Mouse (Mus musculus): ENCODE data around the gene Apmap. TPM values are rescaled to one million over a fixed set of nuclear protein-coding genes. Genes with fewer than 3 reads are reported as not detected.

Apmap gene
- polyA plus RNA-seq (2016; fragmentation: Nextera tagmentation; extraction: Ambion mirVana): 26.6 and 28.9 TPM in 2 replicates

DNA sequence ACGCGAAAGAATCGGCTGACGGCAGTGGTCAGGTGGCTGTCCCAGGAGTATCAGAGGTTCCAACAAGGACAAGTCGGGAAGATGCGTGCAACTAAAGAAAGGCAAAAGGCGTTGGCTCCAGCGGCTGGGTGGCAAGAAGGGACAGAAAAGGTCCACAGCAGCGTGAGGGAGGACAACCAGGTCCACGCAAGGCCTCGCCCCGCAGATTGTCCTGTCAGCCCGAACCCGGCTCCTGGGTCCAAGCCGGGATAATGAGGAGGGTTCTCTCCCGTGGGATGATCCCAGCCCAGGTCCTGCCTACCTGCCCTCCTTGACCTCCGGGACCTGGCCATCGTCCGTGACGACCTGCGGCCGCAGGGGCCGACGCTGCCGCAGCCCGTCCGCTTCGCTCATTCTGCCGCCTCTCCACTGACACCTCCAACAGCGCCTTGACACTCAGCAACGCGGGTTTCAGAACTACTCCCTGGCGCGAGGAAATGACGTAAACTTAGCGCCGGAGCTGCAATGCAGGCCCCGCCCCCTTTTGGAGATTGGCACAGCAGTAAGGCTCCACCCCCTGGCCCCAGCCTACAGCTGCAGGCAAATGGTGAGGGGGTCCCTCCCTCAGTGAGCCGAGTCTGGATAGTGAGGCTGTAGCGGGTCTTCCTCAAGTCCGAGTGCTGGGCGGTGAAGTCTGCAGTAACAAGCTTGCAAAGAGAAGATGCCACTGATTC is at the start of gene Apmap:
Apmap (minus strand) TSS at position 481 of the 713 bp plus-strand sequence.
- WGBS: under 1% methylated on average over 42 of the region's 42 CpGs
- Histone ChIP-seq H3K27ac (peak within 1 kb of the TSS; percentile 69), H3K36me3 (no peaks in the 10 kb centered on the region), H3K27me3 (ENCODE audit: low read depth, poor library complexity, severe bottlenecking) (no peaks in the 10 kb centered on the region), H3K4me3 (peak within 1 kb of the TSS; percentile 73), H3K4me1 (peaks cover 11% of the 10 kb centered on the region), H3K9me3 (replicated peaks) (no peaks in the 10 kb centered on the region)
- peak; percentile 93 for DNase-seq (ENCODE audit: low spot score)

DNA sequence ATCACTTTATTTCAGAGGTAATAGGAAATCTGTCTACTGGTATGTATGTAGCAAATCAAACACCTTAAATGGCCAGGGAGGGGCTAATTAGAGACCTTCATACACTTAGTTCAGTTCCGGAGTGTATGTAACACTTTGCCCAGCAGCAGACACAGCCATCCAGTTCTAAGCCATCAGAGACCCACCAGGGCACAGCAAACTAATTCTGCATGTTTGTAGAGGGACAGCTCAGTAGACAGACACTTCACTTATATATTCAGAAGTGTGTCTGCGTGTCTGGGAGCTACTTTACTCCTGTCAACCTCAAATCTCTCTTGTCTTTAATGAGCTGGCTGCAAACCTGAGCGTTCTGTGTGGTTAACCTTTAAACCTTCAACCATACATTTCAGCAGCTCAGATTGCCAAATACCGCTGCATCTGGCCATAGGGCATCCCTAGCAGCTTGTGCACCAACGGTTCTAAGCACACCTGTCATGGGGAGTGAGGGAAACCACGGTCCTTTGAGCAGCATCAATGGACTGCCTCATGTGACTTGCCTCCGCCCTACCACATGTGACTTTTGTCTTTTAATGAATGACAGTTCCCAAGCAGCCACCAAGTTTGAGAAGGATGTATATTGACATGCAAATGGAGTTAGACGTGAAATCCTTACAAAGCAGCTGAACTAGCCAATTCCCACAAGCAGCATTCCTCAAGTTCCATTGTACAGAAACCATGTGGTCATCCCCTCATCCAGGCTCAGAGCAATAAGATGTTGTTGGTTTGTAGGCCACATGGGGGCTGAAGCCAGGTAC is 48.8 kb upstream of the Apmap start:
- no peak for DNase-seq (ENCODE audit: low spot score)
- Histone ChIP-seq H3K27ac (no peak overlapping the region), H3K36me3 (no peaks in the 10 kb centered on the region), H3K27me3 (ENCODE audit: low read depth, poor library complexity, severe bottlenecking) (no peaks in the 10 kb centered on the region), H3K4me1 (no peaks in the 10 kb centered on the region), H3K4me3 (no peak overlapping the region), H3K9me3 (replicated peaks) (no peaks in the 10 kb centered on the region)
- 80% methylated on average over 8 of the region's 8 CpGs for WGBS

DNA sequence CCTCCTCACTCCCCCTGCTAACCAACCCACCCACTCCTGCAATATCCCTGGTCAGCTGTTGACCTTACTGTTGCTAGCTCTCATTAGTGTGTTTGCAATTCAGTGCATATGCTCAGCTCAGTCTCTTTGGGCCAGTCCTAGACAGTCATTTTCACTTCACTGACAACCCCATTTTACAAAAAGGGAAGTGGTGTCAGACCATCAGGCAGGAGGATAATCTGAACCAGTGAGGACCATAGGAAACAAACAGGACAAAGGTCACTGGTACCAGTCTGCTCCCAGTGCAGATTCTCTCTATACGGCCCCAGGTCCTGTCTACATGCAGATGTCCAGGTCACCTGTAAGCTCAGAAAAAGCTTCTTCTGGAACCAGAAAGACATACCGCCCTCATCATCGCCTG is 47.7 kb upstream of the Apmap start:
- Histone ChIP-seq H3K9me3 (replicated peaks) (no peaks in the 10 kb centered on the region), H3K4me1 (peaks cover 3% of the 10 kb centered on the region), H3K4me3 (no peak overlapping the region), H3K36me3 (no peaks in the 10 kb centered on the region), H3K27ac (no peak overlapping the region), H3K27me3 (ENCODE audit: low read depth, poor library complexity, severe bottlenecking) (no peaks in the 10 kb centered on the region)
- WGBS: 94% methylated on average over 3 of the region's 3 CpGs
- DNase-seq (ENCODE audit: low spot score): no peak

DNA sequence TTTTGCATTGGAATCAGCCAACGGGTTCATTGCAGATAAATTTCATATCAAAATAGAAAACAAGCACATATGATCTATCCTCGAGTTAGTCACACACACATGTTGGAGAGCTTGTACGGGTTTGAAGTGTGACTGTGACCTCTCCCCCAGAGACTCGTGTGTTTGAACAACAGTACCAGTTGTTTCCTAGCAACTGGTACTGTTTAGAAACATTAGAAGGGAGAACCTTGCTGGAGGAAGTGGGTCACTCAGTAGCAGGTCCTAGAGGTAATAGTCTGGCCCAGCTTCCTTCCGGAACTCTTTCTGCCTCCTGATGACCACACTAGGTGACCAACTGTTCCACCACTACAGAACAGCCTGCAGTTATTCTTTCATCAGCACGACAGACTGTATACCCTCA is 46.9 kb upstream of the Apmap start:
- no peaks in the 10 kb centered on the region for H3K9me3 ChIP-seq (replicated peaks)

DNA sequence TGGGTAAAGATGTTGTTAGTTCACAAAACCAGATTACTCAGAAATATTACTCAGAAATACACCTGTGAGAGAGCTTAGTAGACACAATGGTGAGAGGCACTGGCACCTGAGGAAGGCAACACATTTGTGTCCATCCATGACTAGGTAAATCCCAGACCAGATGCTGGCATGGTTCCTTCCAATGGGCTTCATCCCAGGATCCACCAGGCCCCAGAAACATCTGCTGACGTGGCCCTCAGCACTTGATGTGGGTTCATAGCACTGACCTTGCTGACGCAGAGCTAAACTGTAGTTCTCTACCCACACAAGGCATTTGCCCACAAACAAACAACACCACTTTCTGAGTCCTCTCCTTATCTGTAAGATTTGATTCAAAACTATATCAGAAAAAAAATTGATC is 46.4 kb upstream of the Apmap start:
- Histone ChIP-seq H3K36me3 (no peaks in the 10 kb centered on the region), H3K4me1 (peaks cover 16% of the 10 kb centered on the region), H3K9me3 (replicated peaks) (no peaks in the 10 kb centered on the region), H3K4me3 (no peak overlapping the region), H3K27ac (no peak overlapping the region), H3K27me3 (ENCODE audit: low read depth, poor library complexity, severe bottlenecking) (no peaks in the 10 kb centered on the region)
- no peak for DNase-seq (ENCODE audit: low spot score)
- WGBS: 88% methylated on average over 2 of the region's 2 CpGs

More for the DNA sequence above, 46.9 kb upstream of the Apmap start:
- Histone ChIP-seq H3K4me1 (peaks cover 11% of the 10 kb centered on the region), H3K27me3 (ENCODE audit: low read depth, poor library complexity, severe bottlenecking) (no peaks in the 10 kb centered on the region), H3K4me3 (no peak overlapping the region), H3K36me3 (no peaks in the 10 kb centered on the region), H3K27ac (no peak overlapping the region)
- WGBS: 87% methylated on average over 6 of the region's 6 CpGs
- DNase-seq (ENCODE audit: low spot score): no peak

DNA sequence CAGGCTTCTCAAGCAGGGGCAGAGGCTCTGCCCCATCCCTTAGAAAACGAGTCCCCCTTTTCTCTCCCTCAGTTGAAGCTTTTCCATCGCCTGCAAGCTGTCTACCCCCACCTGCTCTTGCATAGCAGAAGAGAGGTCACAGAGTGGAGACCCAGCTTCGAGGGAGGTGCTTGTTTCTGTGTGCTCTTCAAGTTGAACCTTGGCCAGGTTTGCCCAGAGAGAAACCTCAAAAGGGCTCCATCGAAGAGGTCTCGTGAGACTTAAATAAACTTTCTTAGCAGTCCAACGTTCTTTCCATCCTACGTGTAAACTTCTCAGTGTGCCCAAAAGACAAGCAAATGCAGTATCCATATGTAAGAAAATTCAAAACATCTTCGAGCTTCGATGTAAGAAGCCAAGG is 43.0 kb upstream of the Apmap start:
- DNase-seq (ENCODE audit: low spot score): no peak
- Histone ChIP-seq H3K27ac (0 out of 2 replicates have a peak overlapping the region, but pooled peaks have one; percentile 28), H3K36me3 (no peaks in the 10 kb centered on the region), H3K4me1 (peaks cover 18% of the 10 kb centered on the region), H3K9me3 (replicated peaks) (no peaks in the 10 kb centered on the region), H3K27me3 (ENCODE audit: low read depth, poor library complexity, severe bottlenecking) (no peaks in the 10 kb centered on the region), H3K4me3 (no peak overlapping the region)
- WGBS: 71% methylated on average over 9 of the region's 9 CpGs

DNA sequence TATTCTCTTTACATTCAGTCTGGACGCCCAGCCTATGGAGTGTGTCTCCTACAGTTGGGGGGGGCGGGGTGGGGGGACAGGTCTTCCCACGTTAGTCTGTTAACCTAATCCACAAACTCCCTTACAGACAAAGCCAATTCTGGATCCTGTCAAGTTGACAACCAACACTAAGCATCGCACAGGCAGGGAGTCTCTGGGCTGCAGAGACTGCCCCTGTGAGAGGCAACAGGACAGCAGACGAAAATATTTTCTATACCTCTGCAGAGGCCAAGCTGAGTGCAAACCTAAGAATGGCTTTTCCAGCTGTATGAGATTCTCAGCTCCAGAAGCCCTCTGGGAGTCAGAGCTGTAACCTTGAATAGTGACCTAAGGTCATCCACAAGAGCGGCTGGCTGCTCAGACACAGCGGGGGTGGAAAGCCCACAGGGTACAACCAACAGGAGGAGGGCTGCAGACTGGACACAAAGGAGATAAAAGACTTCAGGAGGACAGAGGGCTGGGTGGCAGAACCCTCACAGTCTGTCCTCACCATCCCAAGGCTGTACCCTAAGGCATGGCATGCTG is 42.2 kb upstream of the Apmap start:
- Histone ChIP-seq H3K4me3 (no peak overlapping the region), H3K4me1 (peaks cover 18% of the 10 kb centered on the region), H3K9me3 (replicated peaks) (no peaks in the 10 kb centered on the region), H3K27me3 (ENCODE audit: low read depth, poor library complexity, severe bottlenecking) (no peaks in the 10 kb centered on the region), H3K27ac (0 out of 2 replicates have a peak overlapping the region, but pooled peaks have one; percentile 28), H3K36me3 (no peaks in the 10 kb centered on the region)
- no peak for DNase-seq (ENCODE audit: low spot score)
- 4% methylated on average over 7 of the region's 7 CpGs for WGBS

DNA sequence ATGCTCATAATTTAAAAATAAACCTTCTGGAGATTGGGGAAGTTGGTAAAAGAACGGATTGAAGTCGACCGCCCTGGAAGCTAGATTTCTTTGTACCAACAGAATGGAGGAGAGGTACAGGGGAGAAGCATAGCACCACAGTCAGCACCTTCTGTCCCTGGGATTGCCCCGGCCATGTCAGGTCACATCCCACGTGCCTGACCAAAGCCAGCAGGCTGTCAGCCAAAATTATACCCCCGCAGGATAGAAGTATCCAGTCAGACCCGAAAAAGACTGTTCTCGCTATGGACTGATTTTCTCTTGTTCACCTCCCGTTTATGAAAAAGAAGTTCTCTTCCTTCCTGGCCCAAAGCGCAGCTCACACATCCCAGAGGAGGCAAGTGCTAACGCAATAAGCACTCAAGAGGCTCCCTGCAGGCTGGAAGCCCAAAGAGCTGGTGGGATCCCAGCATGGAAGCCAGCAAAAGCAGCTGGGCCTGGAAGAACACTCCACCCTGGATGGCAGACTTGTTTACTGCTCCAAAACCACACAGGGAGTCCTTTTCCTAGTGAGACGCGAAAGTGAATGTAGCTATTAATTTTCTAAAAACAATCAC is 40.0 kb upstream of the Apmap start:
- WGBS: 65% methylated on average over 13 of the region's 13 CpGs
- H3K27ac ChIP-seq: no peak overlapping the region
- no peak for DNase-seq (ENCODE audit: low spot score)
- H3K27me3 ChIP-seq (ENCODE audit: low read depth, poor library complexity, severe bottlenecking): no peaks in the 10 kb centered on the region
- H3K9me3 ChIP-seq (replicated peaks): no peaks in the 10 kb centered on the region
- H3K4me1 ChIP-seq: peaks cover 18% of the 10 kb centered on the region
- H3K4me3 ChIP-seq: no peak overlapping the region
- H3K36me3 ChIP-seq: no peaks in the 10 kb centered on the region

DNA sequence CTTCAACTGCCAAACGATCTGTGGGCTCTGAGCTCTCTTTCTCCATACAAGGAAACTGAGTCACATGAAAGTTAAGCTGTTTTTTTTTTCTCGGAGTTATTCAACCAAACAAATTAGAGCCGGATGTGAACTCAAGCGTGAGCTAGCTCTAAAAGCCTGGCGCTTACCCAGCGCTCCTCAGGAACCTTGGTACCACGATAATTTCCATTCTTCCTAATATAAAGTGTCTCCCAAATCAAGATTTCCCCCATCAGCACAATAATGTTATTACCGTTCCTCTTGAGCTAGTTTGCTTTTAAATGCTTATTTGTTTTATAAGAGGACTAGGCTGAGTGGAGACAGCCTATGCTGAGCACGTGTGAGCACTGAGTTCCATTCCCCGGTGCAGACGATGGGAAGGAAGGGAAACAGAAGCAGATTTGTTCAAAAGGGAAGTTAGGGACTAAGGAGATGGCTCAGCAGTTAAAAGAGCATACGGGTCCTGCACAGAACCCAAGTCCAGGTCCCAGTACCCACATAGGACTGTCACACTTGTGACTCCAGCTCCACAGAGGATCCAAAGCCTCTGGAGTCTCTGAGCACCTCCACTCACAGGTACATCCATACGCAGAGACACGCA is 39.4 kb upstream of the Apmap start:
- Histone ChIP-seq H3K4me3 (no peak overlapping the region), H3K9me3 (replicated peaks) (no peaks in the 10 kb centered on the region), H3K4me1 (peaks cover 18% of the 10 kb centered on the region), H3K36me3 (no peaks in the 10 kb centered on the region), H3K27me3 (ENCODE audit: low read depth, poor library complexity, severe bottlenecking) (no peaks in the 10 kb centered on the region), H3K27ac (no peak overlapping the region)
- DNase-seq (ENCODE audit: low spot score): no peak
- 86% methylated on average over 14 of the region's 14 CpGs for WGBS

DNA sequence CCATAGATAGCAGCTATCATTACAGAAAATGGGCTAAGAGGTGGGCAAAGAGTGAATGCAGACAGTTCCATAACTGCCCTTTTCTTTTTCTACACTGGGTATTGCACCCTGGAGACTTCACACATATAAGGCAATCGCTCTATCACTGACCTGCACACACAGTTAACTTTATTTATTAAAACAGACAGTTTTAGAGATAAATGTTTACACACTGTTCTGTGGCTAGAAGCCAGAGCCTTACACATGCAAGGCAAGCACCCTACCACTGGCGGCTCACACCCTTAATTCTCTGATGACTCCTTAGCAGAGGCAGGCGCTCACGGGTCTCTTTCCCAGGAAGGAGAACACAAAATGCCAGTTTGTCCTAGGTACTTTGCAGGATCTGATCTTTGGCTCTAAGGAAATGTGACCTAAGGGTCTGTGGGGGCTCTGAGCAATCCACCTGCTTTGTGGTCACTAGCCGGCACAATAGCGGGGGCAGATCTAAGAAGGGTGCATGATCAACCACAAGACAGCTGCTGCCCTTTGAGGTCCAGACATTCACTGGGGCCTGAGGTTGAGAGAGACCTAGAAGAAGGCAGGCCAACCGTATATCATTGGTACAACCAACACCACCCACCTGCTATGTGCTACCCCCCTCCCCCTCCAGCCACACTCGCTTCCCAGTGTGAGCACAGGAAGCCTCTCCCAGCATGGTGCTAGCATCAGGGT is 38.2 kb upstream of the Apmap start:
- no peak overlapping the region for H3K27ac ChIP-seq
- DNase-seq (ENCODE audit: low spot score): no peak
- peaks cover 18% of the 10 kb centered on the region for H3K4me1 ChIP-seq
- no peaks in the 10 kb centered on the region for H3K27me3 ChIP-seq (ENCODE audit: low read depth, poor library complexity, severe bottlenecking)
- 86% methylated on average over 8 of the region's 8 CpGs for WGBS
- no peaks in the 10 kb centered on the region for H3K36me3 ChIP-seq
- H3K9me3 ChIP-seq (replicated peaks): no peaks in the 10 kb centered on the region
- H3K4me3 ChIP-seq: no peak overlapping the region

DNA sequence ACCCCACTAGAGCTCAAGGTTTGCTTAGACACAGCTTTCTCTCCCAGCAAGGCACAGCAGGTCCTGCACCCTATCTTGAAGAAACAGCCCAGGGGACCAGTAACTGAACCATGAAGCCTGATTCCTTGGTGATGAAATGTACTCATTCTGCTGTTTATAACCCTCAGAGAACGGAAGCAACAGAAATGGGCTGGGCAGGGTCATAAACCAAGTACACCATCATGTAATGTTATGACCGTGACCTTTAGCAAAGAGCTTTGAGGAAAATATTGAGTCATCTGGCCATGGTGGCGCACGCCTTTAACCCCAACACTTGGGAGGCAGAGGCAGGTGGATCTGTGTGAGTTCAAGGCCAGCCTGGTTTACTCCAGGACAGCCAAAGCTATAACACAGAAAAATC is 36.9 kb upstream of the Apmap start:
- WGBS: 88% methylated on average over 4 of the region's 4 CpGs
- Histone ChIP-seq H3K9me3 (replicated peaks) (no peaks in the 10 kb centered on the region), H3K27me3 (ENCODE audit: low read depth, poor library complexity, severe bottlenecking) (no peaks in the 10 kb centered on the region), H3K4me3 (no peak overlapping the region), H3K36me3 (no peaks in the 10 kb centered on the region), H3K4me1 (peaks cover 7% of the 10 kb centered on the region), H3K27ac (no peak overlapping the region)
- no peak for DNase-seq (ENCODE audit: low spot score)

DNA sequence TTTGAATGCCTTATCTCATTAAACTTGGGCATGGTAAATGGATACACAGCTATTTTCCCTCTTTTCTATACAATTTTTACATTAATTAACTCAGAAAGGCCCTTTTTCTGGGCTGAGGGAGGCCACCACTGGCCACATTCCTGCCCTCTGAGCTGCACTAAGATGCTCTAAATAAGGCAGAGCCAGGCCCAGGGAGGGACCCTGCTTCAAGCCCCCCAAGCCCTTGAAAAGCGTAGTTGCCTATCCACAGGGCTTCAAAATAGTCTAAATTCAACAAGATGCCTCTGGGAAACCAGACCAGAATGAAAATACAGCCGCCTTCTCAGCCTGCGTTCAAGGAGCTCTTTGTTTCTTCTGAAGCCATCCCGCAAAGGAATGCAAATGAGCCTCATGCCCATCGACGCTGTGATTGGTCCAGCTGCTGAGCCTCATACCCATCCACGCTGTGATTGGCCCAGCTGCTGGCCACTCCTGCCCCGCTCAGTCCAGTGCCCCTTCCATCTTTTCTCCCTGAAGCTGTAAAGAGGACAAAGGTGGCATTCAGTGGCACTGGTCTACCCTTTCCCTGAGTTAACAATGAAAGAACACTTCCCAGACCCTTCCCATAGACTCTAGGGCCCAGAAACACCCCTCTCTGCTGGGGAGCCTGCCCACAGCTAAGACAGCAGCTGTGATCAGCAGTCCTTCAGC is 35.5 kb upstream of the Apmap start:
- WGBS: 78% methylated on average over 8 of the region's 8 CpGs

More for the DNA sequence above, 35.5 kb upstream of the Apmap start:
- Histone ChIP-seq H3K9me3 (replicated peaks) (no peaks in the 10 kb centered on the region), H3K4me3 (no peak overlapping the region), H3K27me3 (ENCODE audit: low read depth, poor library complexity, severe bottlenecking) (no peaks in the 10 kb centered on the region), H3K4me1 (no peaks in the 10 kb centered on the region), H3K27ac (no peak overlapping the region), H3K36me3 (no peaks in the 10 kb centered on the region)
- DNase-seq (ENCODE audit: low spot score): no peak

Data from limb, embryonic 10.5 days (tissue).